Mouse (Mus musculus) adrenal gland, adult 18-20 months (tissue): ENCODE measurements at regions not wholly inside any gene's neighbourhood (a gene's known extent, or its start where the extent isn't known, plus 50 kb on each side); places are given as distances from the start of the nearest gene placed in this dataset.

Experiments used
- DNase-seq, 2 experiments: peaks; one replicate each; pipeline ENCODE4 v3.0.0; 2021 to 2022; ENCODE audit warnings: low spot score in 2 of 2
- microRNA-seq, 2 experiments: library from miRNA; unstranded; fragments of <30 nt; microRNA quantifications; one replicate each; pipeline ENCODE4 v1.2.0; 2021; ENCODE audit warnings: borderline number of aligned reads in 2 of 2

DNA sequence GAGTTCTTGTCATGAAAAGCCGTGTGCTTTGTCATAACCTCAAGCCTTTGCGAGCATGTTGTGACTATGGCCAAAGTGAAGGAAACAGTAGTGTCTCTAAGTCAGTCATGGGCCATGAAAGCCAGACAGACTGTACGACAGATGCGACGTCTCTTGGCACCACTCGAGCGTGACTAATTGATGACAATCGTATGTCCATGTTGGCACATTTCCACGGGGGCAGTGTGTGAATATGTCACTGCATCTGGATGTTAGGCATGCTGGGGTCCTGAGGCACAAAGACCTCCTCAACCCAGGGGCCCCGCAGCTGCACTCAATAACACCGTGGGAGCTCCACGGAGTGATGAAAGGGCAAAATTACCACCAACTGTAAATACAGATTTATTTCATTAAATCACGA lies 77.1 kb upstream of the Paip1 start:
- DNase-seq = no peak

DNA sequence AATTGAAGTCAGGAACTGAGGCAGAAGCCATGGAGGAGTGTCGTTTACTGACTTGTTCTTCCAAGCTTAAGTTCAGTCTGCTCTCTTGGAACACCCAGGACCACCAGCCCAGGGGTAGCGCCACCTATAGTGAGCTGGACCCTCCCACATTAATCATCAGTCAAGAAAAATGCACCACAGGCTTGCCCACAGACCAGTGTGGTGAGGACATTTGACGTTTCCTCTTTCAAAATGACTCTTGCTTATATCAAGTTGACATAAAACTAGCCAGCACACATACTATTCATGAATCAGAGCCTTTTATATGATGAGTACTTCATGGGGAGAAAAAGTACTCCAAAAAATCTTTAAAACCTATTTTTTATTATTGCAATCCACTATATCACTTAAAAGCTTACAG lies 69.7 kb upstream of the Paip1 start:
- DNase-seq = no peak

DNA sequence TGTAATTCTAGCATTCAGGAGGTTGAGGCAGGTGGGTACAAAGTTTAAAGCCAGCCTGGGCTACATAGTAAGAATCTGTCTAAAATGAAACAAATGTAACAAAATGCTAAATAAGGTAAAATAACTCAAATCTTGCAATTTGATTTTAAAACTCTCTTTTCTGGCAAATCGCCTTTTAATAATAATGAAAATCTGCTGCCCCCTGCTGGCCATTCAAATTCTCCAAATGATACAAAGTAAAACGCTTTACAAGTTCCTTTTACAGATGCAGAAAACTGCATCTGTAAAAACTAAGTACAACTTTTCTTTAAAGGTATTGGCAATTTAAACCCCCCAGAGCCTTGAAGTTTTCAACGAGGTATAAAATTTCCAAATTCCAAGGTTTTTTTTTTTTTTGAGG lies 65.0 kb upstream of the Paip1 start:
- peak; percentile 40 to 42 for DNase-seq

DNA sequence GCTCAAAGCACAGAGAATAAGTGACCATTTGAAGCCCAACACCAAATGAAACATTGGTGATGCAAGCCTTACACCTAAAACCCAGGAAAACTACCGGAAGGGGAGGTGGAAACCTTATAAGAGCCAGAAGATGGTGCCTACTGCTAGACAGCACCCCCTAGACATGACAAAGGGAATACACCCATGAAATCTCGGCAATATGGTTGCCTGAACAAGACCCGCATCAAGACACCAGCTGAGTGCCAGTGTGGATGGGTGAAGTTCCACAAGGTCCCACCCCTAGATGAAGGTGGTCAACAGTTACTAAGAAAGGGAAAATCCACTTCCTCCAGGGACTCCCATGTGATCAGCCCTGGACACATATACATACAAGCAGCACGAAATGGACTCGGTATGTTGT lies 64.2 kb upstream of the Paip1 start:
- no peak for DNase-seq

DNA sequence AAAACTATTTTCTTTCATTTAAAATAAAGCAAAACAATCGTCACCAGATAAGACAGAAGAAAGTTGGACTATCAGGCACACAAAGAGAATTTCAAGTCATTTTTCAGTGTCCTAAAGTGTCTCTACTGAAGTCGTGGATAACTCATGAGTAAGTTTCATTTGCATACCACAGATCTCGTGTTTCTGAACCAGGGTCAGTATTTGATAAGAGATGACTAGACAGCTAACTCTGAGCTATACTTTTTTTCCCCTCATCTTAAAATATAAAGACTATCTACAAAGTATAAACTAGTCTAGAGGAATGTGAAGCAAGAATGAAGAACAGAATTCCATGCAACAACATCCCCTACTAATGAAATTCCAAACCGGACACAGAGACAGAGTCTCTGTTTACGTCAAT lies 60.9 kb upstream of the Paip1 start:
- no peak for DNase-seq

DNA sequence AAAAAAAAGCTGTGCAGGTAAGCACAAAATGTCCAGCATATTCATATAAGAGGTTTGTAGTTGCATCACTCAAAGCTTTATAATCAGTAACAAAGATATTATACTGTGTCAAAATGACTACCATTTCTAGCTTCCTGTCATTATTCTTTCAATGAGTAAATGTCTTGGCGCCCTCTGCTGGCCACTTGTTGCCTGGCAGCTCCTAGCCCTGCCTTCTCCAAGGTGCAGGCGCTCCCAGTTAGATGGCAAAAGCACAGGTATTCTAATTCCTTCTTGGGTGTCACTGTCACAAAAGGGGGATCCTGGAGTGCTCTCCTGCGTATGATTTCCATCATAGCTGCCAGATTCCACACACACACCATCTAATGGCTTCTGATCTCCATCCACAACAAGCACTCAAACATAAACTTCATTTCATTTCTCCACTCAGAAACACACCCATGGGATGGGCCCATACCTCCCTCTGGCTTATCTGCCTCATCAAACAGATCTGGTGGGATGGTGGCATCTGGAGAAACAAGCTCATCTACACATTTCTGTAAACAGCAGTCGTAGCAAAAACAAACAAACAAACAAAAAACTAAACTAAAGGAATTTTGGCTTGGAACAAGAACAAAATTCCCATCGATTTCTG lies 49.9 kb upstream of the Paip1 start:
- DNase-seq = peak; percentile 78 to 81

Small RNA genes lying in the stretch of these regions (microRNA-seq; reads per million reads assigned to microRNA genes)
- gene Gm44488 = 0 reads per million in 2 experiments
